In the genomic region with DNA sequence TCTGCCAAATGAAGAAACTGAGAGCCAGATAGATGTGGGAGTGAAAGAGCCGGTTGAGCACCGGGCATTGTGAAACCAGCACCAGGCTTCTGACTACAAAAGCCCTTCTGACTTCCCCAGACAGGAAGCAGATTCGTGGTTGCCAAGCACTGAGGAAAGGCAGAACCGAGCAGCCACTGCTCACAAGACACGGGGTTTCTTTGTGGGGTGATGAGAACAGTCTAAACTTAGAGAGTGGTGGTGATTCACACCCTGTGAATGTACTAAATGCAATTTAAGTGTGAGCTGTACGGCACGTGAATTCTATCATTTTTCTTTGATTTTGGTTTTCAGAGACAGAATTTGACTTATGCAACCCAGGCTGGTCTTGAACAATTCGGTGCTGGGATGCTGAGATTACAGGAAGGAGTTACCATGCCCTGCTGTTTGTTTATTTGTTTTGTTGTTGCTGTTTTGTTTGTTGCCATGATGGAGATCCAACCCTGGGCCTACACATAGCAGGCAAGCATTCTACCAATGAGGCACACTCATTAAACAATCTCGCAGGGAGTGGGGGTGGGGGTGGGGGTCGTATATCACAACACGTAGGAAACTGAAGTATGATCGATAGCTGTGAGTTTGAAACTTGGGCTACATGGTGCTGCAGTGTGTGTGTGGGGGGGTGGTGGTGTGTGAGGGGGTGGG, we compare ENCODE assay signal across 8 mouse cellular contexts.
DNase-seq lines count a peak whose midpoint lies in the region.

No protein-coding gene starts in this region.

- DNase-seq in adrenal gland, postnatal 14 days, result peak; percentile 31
- no peak for DNase-seq in adrenal gland, postnatal 10 days
- peak; percentile 70 for DNase-seq in MN1 (ENCODE audit: low spot score)
- peak; percentile 54 to 68 for DNase-seq in heart, adult 18-20 months
- peak; percentile 42 to 57 for DNase-seq in left cerebral cortex, adult 18-20 months (ENCODE audit: low spot score in 2 of 2)
- DNase-seq in natural killer cell, adult 2 months (ENCODE audit: low spot score in 2 of 2), result peak; percentile 71 to 78
- DNase-seq in thymus, postnatal 36 days, result peak; percentile 66 to 75
- no peak for DNase-seq in kidney, adult 18-20 months

Comparison
In these comparisons a context has a peak if more than half of its experiments do, and no peak if none do; other contexts are left out.
1. DNase-seq: peak in adrenal gland, postnatal 14 days (single experiment), MN1 (single experiment), heart, adult 18-20 months (2 of 2), left cerebral cortex, adult 18-20 months (2 of 2), natural killer cell, adult 2 months (2 of 2) and thymus, postnatal 36 days (2 of 2); none in adrenal gland, postnatal 10 days (single experiment) and kidney, adult 18-20 months (single experiment).